Mouse (Mus musculus): Measurements from ENCODE around the gene Rngtt. TPM values are rescaled to one million over a fixed set of nuclear protein-coding genes. Genes with fewer than 3 reads are reported as not detected.

The Rngtt gene
- polyA plus RNA-seq, 1 experiment from 2014 or later: 11.0 TPM

- no peak for TF ChIP-seq CTCF (IDR thresholded peaks at IDR 0.05)
- ChIA-PET CTCF (no interaction called here), POLR2A (no interaction called here)
- in situ Hi-C loops (cut with MboI; ENCODE audit: low pct_unique_long_range_greater_than_20kb): no loop called here
- ATAC-seq (no peak), DNase-seq (ENCODE audit: low read depth, low spot score) (no peak)
- H3K27me3 ChIP-seq: no peaks in the 10 kb centered on the region
Measured at GRCm38 (mm10) chr4:33378894-33379293, 68.8 kb downstream of the Rngtt start.

GRCm38 (mm10) chr4:33388899-33389298 is 78.8 kb downstream of the Rngtt start:
- TF ChIP-seq CTCF (IDR thresholded peaks at IDR 0.05): no peak
- H3K27me3 ChIP-seq: no peaks in the 10 kb centered on the region
- ATAC-seq (no peak), DNase-seq (ENCODE audit: low read depth, low spot score) (no peak)
- CTCF ChIA-PET: no interaction called here
- in situ Hi-C loops (cut with MboI; ENCODE audit: low pct_unique_long_range_greater_than_20kb): no loop called here
- POLR2A ChIA-PET: no interaction called here

GRCm38 (mm10) chr4:33390660-33391059 is 80.5 kb downstream of the Rngtt start:
- TF ChIP-seq CTCF (IDR thresholded peaks at IDR 0.05): no peak
- CTCF ChIA-PET: interaction anchor here (1.6 kb wide), 1 partner anchor 12 kb away, joined by 4 read pairs; no protein-coding TSS in a partner anchor
- POLR2A ChIA-PET: no interaction called here
- DNase-seq (ENCODE audit: low read depth, low spot score): no peak
- in situ Hi-C loops (cut with MboI; ENCODE audit: low pct_unique_long_range_greater_than_20kb): loop anchor here (5.0 kb wide), 1 partner anchor 847 kb away; no protein-coding TSS in a partner anchor
- no peaks in the 10 kb centered on the region for H3K27me3 ChIP-seq
- ATAC-seq: no peak

GRCm38 (mm10) chr4:33393437-33393836 is 83.3 kb downstream of the Rngtt start:
- no peak for DNase-seq (ENCODE audit: low read depth, low spot score)
- no peak for TF ChIP-seq CTCF (IDR thresholded peaks at IDR 0.05)
- no peaks in the 10 kb centered on the region for H3K27me3 ChIP-seq
- ChIA-PET CTCF (interaction anchor here (0.8 to 1.2 kb wide), 2 partner anchors 18 to 580 kb away, joined by 3 read pairs; no protein-coding TSS in a partner anchor), POLR2A (no interaction called here)
- no peak for ATAC-seq
- in situ Hi-C loops (cut with MboI; ENCODE audit: low pct_unique_long_range_greater_than_20kb): loop anchor here (5.0 kb wide), 1 partner anchor 844 kb away; no protein-coding TSS in a partner anchor

- CTCF ChIA-PET: no interaction called here
- in situ Hi-C loops (cut with MboI; ENCODE audit: low pct_unique_long_range_greater_than_20kb): no loop called here
- H3K27me3 ChIP-seq: no peaks in the 10 kb centered on the region
- DNase-seq (ENCODE audit: low read depth, low spot score) (peak; percentile 25), ATAC-seq (no peak)
- peak; percentile 75 for TF ChIP-seq CTCF (IDR thresholded peaks at IDR 0.05)
- POLR2A ChIA-PET: no interaction called here
Measured at GRCm38 (mm10) chr4:33396222-33397176, 86.4 kb downstream of the Rngtt start.

GRCm38 (mm10) chr4:33405723-33406293 is 95.7 kb downstream of the Rngtt start:
- ATAC-seq: no peak
- in situ Hi-C loops (cut with MboI; ENCODE audit: low pct_unique_long_range_greater_than_20kb): no loop called here

GRCm38 (mm10) chr4:33413791-33414190 is 103.7 kb downstream of the Rngtt start:
- ChIA-PET CTCF (interaction anchor here (1.6 kb wide), 1 partner anchor 19 kb away, joined by 4 read pairs; no protein-coding TSS in a partner anchor), POLR2A (no interaction called here)
- no peak for TF ChIP-seq CTCF (IDR thresholded peaks at IDR 0.05)
- H3K27me3 ChIP-seq: no peaks in the 10 kb centered on the region
- in situ Hi-C loops (cut with MboI; ENCODE audit: low pct_unique_long_range_greater_than_20kb): no loop called here
- ATAC-seq (no peak), DNase-seq (ENCODE audit: low read depth, low spot score) (no peak)

More at GRCm38 (mm10) chr4:33405723-33406293, 95.7 kb downstream of the Rngtt start:
- no peaks in the 10 kb centered on the region for H3K27me3 ChIP-seq
- CTCF ChIA-PET: interaction anchor here (0.8 kb wide), 1 partner anchor 87 kb away, joined by 4 read pairs; no protein-coding TSS in a partner anchor
- DNase-seq (ENCODE audit: low read depth, low spot score): no peak
- TF ChIP-seq CTCF (IDR thresholded peaks at IDR 0.05): no peak
- POLR2A ChIA-PET: no interaction called here

- ChIA-PET CTCF (interaction anchor here (1.1 to 1.6 kb wide), 3 partner anchors 12 to 18 kb away, joined by 3 to 4 read pairs (median 3); no protein-coding TSS in a partner anchor), POLR2A (no interaction called here)
- in situ Hi-C loops (cut with MboI; ENCODE audit: low pct_unique_long_range_greater_than_20kb): no loop called here
- TF ChIP-seq CTCF (IDR thresholded peaks at IDR 0.05): no peak
- no peak for ATAC-seq
- H3K27me3 ChIP-seq: no peaks in the 10 kb centered on the region
- no peak for DNase-seq (ENCODE audit: low read depth, low spot score)
Measured at GRCm38 (mm10) chr4:33414781-33415180, 104.7 kb downstream of the Rngtt start.

- POLR2A ChIA-PET: interaction anchor here (0.6 kb wide), 1 partner anchor 17 kb away, joined by 4 read pairs; no protein-coding TSS in a partner anchor
- ATAC-seq: no peak
- in situ Hi-C loops (cut with MboI; ENCODE audit: low pct_unique_long_range_greater_than_20kb): no loop called here
Measured at GRCm38 (mm10) chr4:33417391-33417790, 107.3 kb downstream of the Rngtt start.

GRCm38 (mm10) chr4:33419644-33420043 is 109.5 kb downstream of the Rngtt start:
- no peak for TF ChIP-seq CTCF (IDR thresholded peaks at IDR 0.05)
- in situ Hi-C loops (cut with MboI; ENCODE audit: low pct_unique_long_range_greater_than_20kb): no loop called here
- ChIA-PET POLR2A (no interaction called here), CTCF (no interaction called here)
- no peak for ATAC-seq
- no peak for DNase-seq (ENCODE audit: low read depth, low spot score)
- no peaks in the 10 kb centered on the region for H3K27me3 ChIP-seq

More at GRCm38 (mm10) chr4:33417391-33417790, 107.3 kb downstream of the Rngtt start:
- DNase-seq (ENCODE audit: low read depth, low spot score): no peak
- CTCF ChIA-PET: no interaction called here
- no peak for TF ChIP-seq CTCF (IDR thresholded peaks at IDR 0.05)
- H3K27me3 ChIP-seq: no peaks in the 10 kb centered on the region

- no peak for TF ChIP-seq CTCF (IDR thresholded peaks at IDR 0.05)
- ChIA-PET POLR2A (no interaction called here), CTCF (no interaction called here)
- in situ Hi-C loops (cut with MboI; ENCODE audit: low pct_unique_long_range_greater_than_20kb): no loop called here
- H3K27me3 ChIP-seq: no peaks in the 10 kb centered on the region
- ATAC-seq (no peak), DNase-seq (ENCODE audit: low read depth, low spot score) (no peak)
Measured at GRCm38 (mm10) chr4:33428856-33429255, 118.7 kb downstream of the Rngtt start.

All from Patski (cell line).